Mouse (Mus musculus) ES-Bruce4 (cell line): Measurements from ENCODE around the gene Lrba. TPM values are rescaled to one million over a fixed set of nuclear protein-coding genes. Genes with fewer than 3 reads are reported as not detected.

Experiments used
- H3K27ac ChIP-seq: 2 replicates; pipeline ENCODE4 v1.5.1; 2012; ENCODE audit warnings: low read length, inconsistent platforms; ENCODE audit not compliant: insufficient read depth
- H3K27me3 ChIP-seq: 2 replicates; pipeline ENCODE4 v1.6.1; 2012; ENCODE audit warnings: mild to moderate bottlenecking, low read length, inconsistent platforms; ENCODE audit not compliant: control insufficient read depth, poor library complexity, insufficient read depth, severe bottlenecking
- H3K36me3 ChIP-seq: 2 replicates; pipeline ENCODE4 v1.6.1; 2012; ENCODE audit warnings: inconsistent platforms, mild to moderate bottlenecking, low read length, moderate library complexity; ENCODE audit not compliant: control insufficient read depth, poor library complexity, insufficient read depth, severe bottlenecking
- H3K4me1 ChIP-seq: one replicate; pipeline ENCODE4 v1.8.1; 2011; ENCODE audit warnings: low read length; ENCODE audit not compliant: control insufficient read depth, insufficient read depth
- H3K4me3 ChIP-seq: 2 replicates; pipeline ENCODE4 v1.5.1; 2011; ENCODE audit warnings: low read depth, mild to moderate bottlenecking, low read length
- H3K9ac ChIP-seq: 2 replicates; pipeline ENCODE4 v1.6.1; 2012; ENCODE audit warnings: low read depth, mild to moderate bottlenecking, inconsistent platforms; ENCODE audit not compliant: poor library complexity, severe bottlenecking
- H3K9me3 ChIP-seq: replicated peaks from 2 replicates; pipeline ENCODE4 v1.6.1; 2012; ENCODE audit warnings: mild to moderate bottlenecking, low read length, inconsistent platforms; ENCODE audit not compliant: control insufficient read depth, poor library complexity, insufficient read depth, severe bottlenecking
- CTCF ChIP-seq: IDR thresholded peaks from one replicate; pipeline ENCODE4 v1.8.1; 2011; ENCODE audit warnings: low read depth, low read length
- EP300 ChIP-seq: IDR thresholded peaks from 2 replicates; pipeline ENCODE4 v1.6.1; 2011; ENCODE audit warnings: low read depth, low read length; ENCODE audit not compliant: insufficient read depth
- POLR2A ChIP-seq: IDR thresholded peaks from one replicate; pipeline ENCODE4 v1.8.1; 2011; ENCODE audit warnings: low read length; ENCODE audit not compliant: insufficient read depth
- polyA plus RNA-seq: library from polyadenylated mRNA; stranded (reverse); fragments of >200 nt; gene quantifications from 2 replicates; pipeline ENCODE4 v1.2.4, GENCODE M21; 2011; ENCODE audit warnings: low read depth; ENCODE audit not compliant: missing spikeins, insufficient read depth, insufficient read length

Gene Lrba
- polyA plus RNA-seq, 1 experiment: 24.5 TPM

GRCm38 (mm10) chr3:86698947-86699346 lies 474.5 kb downstream of the Lrba start:
- Histone ChIP-seq H3K4me3 (no peak overlapping the region), H3K4me1 (no peaks in the 10 kb centered on the region)

DNA sequence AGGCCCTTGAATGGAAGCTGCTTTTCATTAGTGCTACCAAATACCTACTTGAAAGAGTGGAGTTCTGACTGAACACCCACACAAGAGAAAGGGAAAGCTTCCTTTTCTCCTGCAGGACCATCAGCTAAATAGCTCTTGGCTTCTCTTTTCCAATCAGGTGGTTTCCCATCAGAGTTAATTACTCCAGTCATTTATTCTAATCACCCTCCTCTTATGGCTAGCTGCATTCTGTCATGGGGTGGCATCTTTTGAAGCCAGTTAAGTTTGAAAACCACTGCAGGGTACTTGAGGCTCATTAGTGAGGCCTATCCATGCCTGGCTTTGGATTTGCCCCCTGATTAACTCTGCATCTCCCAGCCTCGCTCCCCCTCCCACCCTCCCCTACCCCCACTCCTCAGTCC lies 476.7 kb downstream of the Lrba start:
- no peak overlapping the region for H3K9ac ChIP-seq
- no peak overlapping the region for H3K27ac ChIP-seq
- no peaks in the 10 kb centered on the region; the same call in 1 of the 2 replicates for H3K27me3 ChIP-seq
- no peaks in the 10 kb centered on the region for H3K36me3 ChIP-seq
- TF ChIP-seq POLR2A: no peak
- TF ChIP-seq CTCF: no peak
- no peak for TF ChIP-seq EP300
- no peak overlapping the region for H3K4me3 ChIP-seq
- no peaks in the 10 kb centered on the region for H3K9me3 ChIP-seq
- H3K4me1 ChIP-seq: no peaks in the 10 kb centered on the region

More at GRCm38 (mm10) chr3:86698947-86699346, 474.5 kb downstream of the Lrba start:
- Histone ChIP-seq H3K27ac (no peak overlapping the region), H3K36me3 (no peaks in the 10 kb centered on the region), H3K9me3 (no peaks in the 10 kb centered on the region), H3K27me3 (no peaks in the 10 kb centered on the region), H3K9ac (no peak overlapping the region)
- TF ChIP-seq POLR2A: no peak

DNA sequence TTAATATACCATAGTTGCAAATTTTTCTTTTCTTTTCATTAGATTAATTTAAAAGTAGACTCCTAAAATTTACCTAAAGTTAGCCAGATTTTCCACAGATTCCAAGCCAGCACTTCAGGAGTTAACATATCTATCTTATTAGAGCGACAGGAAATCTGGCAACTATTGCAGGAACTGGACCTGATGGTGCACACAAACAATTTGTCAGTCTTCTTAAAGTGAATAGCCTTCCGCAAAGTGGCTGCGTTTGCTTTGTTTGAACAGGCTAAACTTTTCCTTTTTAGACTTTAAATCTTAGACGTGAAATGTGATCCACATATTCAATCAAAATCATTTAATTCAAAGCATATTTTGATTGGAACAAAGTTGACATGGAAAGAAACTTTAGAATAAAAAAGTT lies 485.0 kb downstream of the Lrba start:
- Histone ChIP-seq H3K4me3 (no peak overlapping the region), H3K4me1 (no peaks in the 10 kb centered on the region), H3K27ac (no peak overlapping the region), H3K9me3 (no peaks in the 10 kb centered on the region), H3K36me3 (no peaks in the 10 kb centered on the region), H3K27me3 (no peaks in the 10 kb centered on the region; the same call in 1 of the 2 replicates), H3K9ac (no peak overlapping the region)
- TF ChIP-seq CTCF (no peak), EP300 (no peak), POLR2A (no peak)

DNA sequence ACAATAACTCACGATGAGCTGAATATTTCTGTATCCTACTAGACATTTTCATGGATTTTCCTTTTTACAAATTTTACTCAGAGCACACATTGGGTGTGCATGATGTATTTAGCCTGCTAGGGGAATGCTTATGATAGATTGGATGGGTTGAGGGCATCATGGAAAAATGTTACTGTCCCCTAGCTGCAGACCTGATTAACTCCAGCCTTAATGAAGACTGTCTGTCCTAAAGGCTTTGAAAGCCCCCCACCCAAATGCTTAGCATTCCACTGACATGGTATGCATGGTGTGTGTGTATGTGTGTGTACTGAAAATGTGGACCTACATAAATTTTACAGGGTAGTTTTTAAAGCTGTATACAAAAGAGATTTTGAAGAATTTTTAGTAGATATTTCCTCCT lies 487.1 kb downstream of the Lrba start:
- no peaks in the 10 kb centered on the region for H3K36me3 ChIP-seq
- no peak overlapping the region for H3K27ac ChIP-seq
- TF ChIP-seq EP300 (no peak), POLR2A (no peak), CTCF (no peak)
- H3K9me3 ChIP-seq: no peaks in the 10 kb centered on the region
- H3K4me3 ChIP-seq: no peak overlapping the region
- H3K27me3 ChIP-seq: no peaks in the 10 kb centered on the region
- H3K9ac ChIP-seq: no peak overlapping the region
- H3K4me1 ChIP-seq: no peaks in the 10 kb centered on the region

DNA sequence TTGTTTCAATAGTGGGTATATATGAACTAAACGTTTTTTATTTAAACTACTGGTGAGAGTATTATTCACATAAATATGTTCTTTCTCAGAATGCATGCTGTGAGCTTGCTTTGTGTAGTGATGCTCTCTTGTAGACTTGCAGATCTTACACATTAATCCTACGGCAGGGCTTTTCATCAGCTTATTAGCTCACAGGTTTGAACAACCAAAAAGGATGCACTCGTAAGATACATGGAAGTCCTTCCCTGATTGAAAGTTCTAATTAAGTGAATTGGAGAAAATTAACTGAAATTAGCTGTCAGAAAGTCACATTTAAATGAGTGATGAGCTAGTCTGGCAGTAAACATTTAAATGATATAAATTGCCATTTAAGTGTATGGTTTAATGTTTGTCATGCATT lies 488.3 kb downstream of the Lrba start:
- TF ChIP-seq EP300 (no peak), POLR2A (no peak), CTCF (no peak)
- Histone ChIP-seq H3K4me3 (no peak overlapping the region), H3K27me3 (no peaks in the 10 kb centered on the region), H3K9ac (no peak overlapping the region), H3K9me3 (no peaks in the 10 kb centered on the region), H3K4me1 (no peaks in the 10 kb centered on the region), H3K27ac (no peak overlapping the region), H3K36me3 (no peaks in the 10 kb centered on the region)

DNA sequence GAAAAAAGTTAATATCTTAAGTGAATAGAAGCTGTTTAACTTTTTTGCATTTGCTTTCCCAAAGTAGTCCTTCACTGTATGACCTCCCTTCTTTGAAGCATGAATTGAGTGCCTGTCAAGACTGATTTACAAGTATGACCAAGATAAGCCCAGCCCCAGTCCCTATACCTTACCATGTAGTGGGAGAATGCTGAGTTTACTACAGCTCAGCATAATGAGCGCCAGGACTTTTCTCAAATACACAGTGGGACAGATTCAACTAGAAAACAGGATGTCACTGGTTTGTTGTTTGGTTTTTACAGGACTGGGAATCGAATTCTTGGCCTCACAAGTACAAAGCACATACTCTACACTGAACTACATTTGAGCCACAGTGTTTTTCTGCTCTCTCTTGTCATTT lies 490.0 kb downstream of the Lrba start:
- H3K4me1 ChIP-seq: no peaks in the 10 kb centered on the region
- no peaks in the 10 kb centered on the region for H3K36me3 ChIP-seq
- no peak for TF ChIP-seq POLR2A
- TF ChIP-seq CTCF: no peak
- no peak for TF ChIP-seq EP300
- H3K4me3 ChIP-seq: no peak overlapping the region
- H3K27ac ChIP-seq: no peak overlapping the region
- H3K27me3 ChIP-seq: no peaks in the 10 kb centered on the region
- H3K9ac ChIP-seq: no peak overlapping the region
- H3K9me3 ChIP-seq: no peaks in the 10 kb centered on the region
